Mouse (Mus musculus) hindbrain, embryonic 11.5 days (tissue): ENCODE data around the gene Sik3. TPM values are rescaled to one million over a fixed set of nuclear protein-coding genes. Genes with fewer than 3 reads are reported as not detected.
A peak's percentile ranks its signal among the peaks of the same experiment; 100 is the strongest.

Experiments
- ATAC-seq: fragments of 200-750 bp; cut with Nextera tagmentation; 2 replicates; pipeline ENCODE4 v1.8.0; 2017; ENCODE audit warnings: mild to moderate bottlenecking, moderate TSS enrichment, moderate library complexity; ENCODE audit not compliant: low FRiP score
- DNase-seq: peaks from one replicate; pipeline ENCODE4 v3.0.0-alpha.2; 2015; ENCODE audit warnings: low spot score
- H3K27ac ChIP-seq: fragments of 300-500 bp; sonication (generic); 2 replicates; pipeline ENCODE4 v1.5.1; 2014; ENCODE audit warnings: mild to moderate bottlenecking, low read depth, low read length
- H3K27me3 ChIP-seq: fragments of 300-500 bp; sonication (generic); 2 replicates; pipeline ENCODE4 v1.6.1; 2014; ENCODE audit warnings: mild to moderate bottlenecking, low read length, moderate library complexity, mixed read lengths; ENCODE audit not compliant: control insufficient read depth, insufficient read depth
- H3K36me3 ChIP-seq: fragments of 300-500 bp; sonication (generic); 2 replicates; pipeline ENCODE4 v1.6.1; 2014; ENCODE audit warnings: mild to moderate bottlenecking, low read length, moderate library complexity, mixed read lengths; ENCODE audit not compliant: control insufficient read depth, insufficient read depth
- H3K4me1 ChIP-seq: fragments of 300-500 bp; sonication (generic); replicated peaks from 2 replicates; pipeline ENCODE4 v1.6.1; 2014; ENCODE audit warnings: low read length, mixed read lengths; ENCODE audit not compliant: control insufficient read depth, insufficient read depth
- H3K4me2 ChIP-seq: fragments of 300-500 bp; sonication (generic); replicated peaks from 2 replicates; pipeline ENCODE4 v1.6.1; 2014; ENCODE audit warnings: mild to moderate bottlenecking, low read depth, low read length
- H3K4me3 ChIP-seq: fragments of 300-500 bp; sonication (generic); 2 replicates; pipeline ENCODE4 v1.5.1; 2014; ENCODE audit warnings: low read depth, low read length
- H3K9ac ChIP-seq: fragments of 300-500 bp; sonication (generic); 2 replicates; pipeline ENCODE4 v1.6.1; 2014; ENCODE audit warnings: low read depth, low read length
- H3K9me3 ChIP-seq: fragments of 300-500 bp; sonication (generic); 2 replicates; pipeline ENCODE4 v1.6.1; 2016; ENCODE audit warnings: low read length; ENCODE audit not compliant: control insufficient read depth
- WGBS: fragments of 180-500 bp; shearing (Covaris S2); extraction: QIAGEN DNeasy Blood & Tissue Kit; methylation state at CpG from one replicate; pipeline ENCODE4 v1.1.7; 2014; 5-methylcytosine and 5-hydroxymethylcytosine counted together
- polyA plus RNA-seq: library from polyadenylated mRNA; unstranded; fragments of >200 nt; fragmentation: Nextera tagmentation; extraction: Ambion mirVana; gene quantifications from 2 replicates; pipeline ENCODE4 v1.2.1, GENCODE M21; 2014

Sik3 gene
- polyA plus RNA-seq, 1 experiment from 2014 or later = 10.1 TPM

GRCm38 (mm10) chr9:46259111-46259510 is 246.5 kb downstream of the Sik3 start:
- no peaks in the 10 kb centered on the region for H3K27me3 ChIP-seq
- H3K9me3 ChIP-seq = no peaks in the 10 kb centered on the region
- H3K36me3 ChIP-seq = no peaks in the 10 kb centered on the region
- H3K4me1 ChIP-seq = no peaks in the 10 kb centered on the region
- 90% methylated on average over 6 of the region's 6 CpGs for WGBS
- no peak overlapping the region for H3K4me3 ChIP-seq
- no peak overlapping the region for H3K9ac ChIP-seq
- DNase-seq = no peak
- ATAC-seq = no peak
- no peak overlapping the region for H3K4me2 ChIP-seq
- no peak overlapping the region for H3K27ac ChIP-seq

DNA sequence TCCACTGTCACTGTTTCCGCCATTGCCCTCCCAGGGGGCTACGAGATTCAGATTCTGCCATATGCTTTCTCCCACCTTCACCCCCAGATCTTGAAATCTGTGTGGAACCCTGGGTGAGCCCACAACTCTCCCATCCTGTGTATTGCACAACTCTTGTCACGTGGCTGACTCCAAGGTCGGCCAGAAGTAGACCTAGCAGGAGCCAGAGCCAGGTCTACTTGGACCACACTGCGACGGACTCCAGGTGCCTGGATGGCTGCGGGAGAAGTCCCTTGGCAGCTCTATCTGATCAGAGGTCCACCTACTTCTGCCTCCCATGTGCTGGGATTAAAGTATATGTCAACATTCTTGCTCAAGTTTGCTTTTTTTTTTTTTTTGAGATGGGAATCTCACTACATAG is 248.5 kb downstream of the Sik3 start:
- Histone ChIP-seq H3K9me3 (no peaks in the 10 kb centered on the region), H3K27me3 (no peaks in the 10 kb centered on the region), H3K27ac (no peak overlapping the region), H3K9ac (no peak overlapping the region), H3K4me1 (no peaks in the 10 kb centered on the region), H3K4me2 (no peak overlapping the region), H3K36me3 (no peaks in the 10 kb centered on the region), H3K4me3 (no peak overlapping the region)
- ATAC-seq (no peak), DNase-seq (no peak)
- WGBS = 84% methylated on average over 7 of the region's 7 CpGs

GRCm38 (mm10) chr9:46268343-46268873 is 255.8 kb downstream of the Sik3 start, which contains the start of gene Apoa5:
Gene Apoa5, plus strand, starts transcription at chr9:46268633.
- Histone ChIP-seq H3K9me3 (no peaks in the 10 kb centered on the region), H3K27ac (no peak within 1 kb of the TSS), H3K4me2 (no peak within 1 kb of the TSS), H3K36me3 (no peaks in the 10 kb centered on the region), H3K4me3 (no peak within 1 kb of the TSS), H3K27me3 (peaks cover 10% of the 10 kb centered on the region), H3K9ac (no peak within 1 kb of the TSS), H3K4me1 (no peaks in the 10 kb centered on the region)
- DNase-seq (no peak), ATAC-seq (no peak)
- WGBS = 61% methylated on average over 7 of the region's 7 CpGs

- ATAC-seq = no peak
- H3K4me2 ChIP-seq = no peak overlapping the region
- WGBS = 89% methylated on average over 5 of the region's 5 CpGs
- peaks cover 10% of the 10 kb centered on the region for H3K27me3 ChIP-seq
- 0 out of 2 replicates have a peak, but pooled peaks cover 2% of the 10 kb centered on the region for H3K4me1 ChIP-seq
- DNase-seq = no peak
- H3K4me3 ChIP-seq = no peak overlapping the region
- no peaks in the 10 kb centered on the region for H3K9me3 ChIP-seq
- H3K36me3 ChIP-seq = no peaks in the 10 kb centered on the region
- no peak overlapping the region for H3K9ac ChIP-seq
- no peak overlapping the region for H3K27ac ChIP-seq
Observed at GRCm38 (mm10) chr9:46269125-46269524, 256.5 kb downstream of the Sik3 start.

DNA sequence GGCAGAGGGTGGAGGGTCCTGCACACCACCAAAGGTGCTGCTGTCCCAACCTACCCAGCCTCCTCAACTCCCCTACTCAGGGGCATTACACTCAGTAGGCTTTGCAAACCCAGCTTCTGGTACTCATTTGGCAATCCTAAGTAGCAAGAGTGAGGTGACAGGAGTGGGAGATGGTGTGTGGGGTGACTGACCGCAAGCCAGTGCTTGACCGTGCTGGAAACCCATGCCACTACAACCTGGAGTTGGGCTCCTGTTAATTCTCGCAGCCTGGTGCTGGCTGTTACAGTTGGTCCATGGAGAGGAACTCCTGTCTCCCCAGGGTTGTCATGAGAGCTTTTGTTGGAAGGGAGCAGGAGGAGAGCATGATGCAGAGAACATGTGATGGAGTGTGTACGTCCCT is 258.2 kb downstream of the Sik3 start:
- Histone ChIP-seq H3K4me1 (0 out of 2 replicates have a peak, but pooled peaks cover 2% of the 10 kb centered on the region), H3K27ac (no peak overlapping the region), H3K27me3 (peaks cover 10% of the 10 kb centered on the region), H3K4me3 (no peak overlapping the region), H3K9me3 (no peaks in the 10 kb centered on the region), H3K36me3 (0 out of 2 replicates have a peak, but pooled peaks cover 3% of the 10 kb centered on the region), H3K9ac (no peak overlapping the region), H3K4me2 (no peak overlapping the region)
- ATAC-seq (no peak), DNase-seq (no peak)
- WGBS = 94% methylated on average over 4 of the region's 4 CpGs

GRCm38 (mm10) chr9:46272070-46272469 is 259.4 kb downstream of the Sik3 start:
- H3K27me3 ChIP-seq = peaks cover 10% of the 10 kb centered on the region
- H3K9ac ChIP-seq = no peak overlapping the region
- no peak overlapping the region for H3K4me2 ChIP-seq
- no peak overlapping the region for H3K27ac ChIP-seq
- no peaks in the 10 kb centered on the region for H3K9me3 ChIP-seq
- no peak overlapping the region; the same call in 1 of the 2 replicates for H3K4me3 ChIP-seq
- WGBS = 88% methylated on average over 9 of the region's 9 CpGs
- DNase-seq (no peak), ATAC-seq (no peak)
- H3K36me3 ChIP-seq = 0 out of 2 replicates have a peak, but pooled peaks cover 3% of the 10 kb centered on the region
- H3K4me1 ChIP-seq = 0 out of 2 replicates have a peak, but pooled peaks cover 2% of the 10 kb centered on the region

GRCm38 (mm10) chr9:46272677-46273454 is 260.2 kb downstream of the Sik3 start, which contains the start of gene Zpr1:
Gene Zpr1, plus strand, starts transcription at chr9:46273064.
- Histone ChIP-seq H3K27me3 (peaks cover 10% of the 10 kb centered on the region), H3K9ac (peak within 1 kb of the TSS; percentile 75), H3K36me3 (0 out of 2 replicates have a peak, but pooled peaks cover 3% of the 10 kb centered on the region), H3K27ac (no peak within 1 kb of the TSS), H3K4me2 (peak within 1 kb of the TSS; percentile 91), H3K9me3 (no peaks in the 10 kb centered on the region), H3K4me1 (0 out of 2 replicates have a peak, but pooled peaks cover 2% of the 10 kb centered on the region), H3K4me3 (peak within 1 kb of the TSS; percentile 83)
- ATAC-seq (peak; percentile 94), DNase-seq (peak; percentile 91)
- 6% methylated on average over 42 of the region's 45 CpGs for WGBS
